Mouse (Mus musculus) urinary bladder, adult 2 months (tissue): ENCODE measurements around the gene D17H6S53E. TPM values are rescaled to one million over a fixed set of nuclear protein-coding genes. Genes with fewer than 3 reads are reported as not detected.
A peak's percentile ranks its signal among the peaks of the same experiment; 100 is the strongest.
"Not testable (repeated sequence)": the region's sequence is repeated elsewhere in the genome, so short reads cannot be mapped to it uniquely, and the experiment has no call there.

ENCODE experiments used
- DNase-seq: peaks from one replicate; pipeline ENCODE4 v3.0.0; 2022; ENCODE audit warnings: low spot score
- polyA plus RNA-seq: library from polyadenylated mRNA; depleted of rRNA; stranded (reverse); fragments of >200 nt; gene quantifications from 2 replicates; pipeline ENCODE4 v1.2.3, GENCODE M21; 2012

D17H6S53E gene
- polyA plus RNA-seq, 1 experiment, result 10.2 TPM

DNA sequence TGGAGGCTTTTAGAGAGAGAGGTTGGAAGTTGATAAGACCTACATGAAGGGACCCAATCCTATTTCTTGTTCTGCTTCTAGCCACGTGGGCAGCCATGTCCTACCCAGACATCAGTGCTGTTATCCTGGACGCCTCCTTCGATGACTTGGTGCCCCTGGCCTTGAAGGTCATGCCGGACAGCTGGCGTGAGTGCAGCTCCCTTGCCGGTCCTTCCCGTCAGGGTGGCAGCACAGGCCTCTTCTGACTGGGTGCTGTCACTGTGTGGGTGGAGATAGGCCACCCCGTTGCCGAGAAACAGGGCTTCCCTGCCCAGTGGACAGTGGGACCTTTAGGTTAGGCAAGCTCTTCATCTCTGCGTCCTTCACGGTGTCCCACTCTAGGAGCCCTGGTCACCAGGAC lies 25.0 kb upstream of the D17H6S53E start:
- no peak for DNase-seq

DNA sequence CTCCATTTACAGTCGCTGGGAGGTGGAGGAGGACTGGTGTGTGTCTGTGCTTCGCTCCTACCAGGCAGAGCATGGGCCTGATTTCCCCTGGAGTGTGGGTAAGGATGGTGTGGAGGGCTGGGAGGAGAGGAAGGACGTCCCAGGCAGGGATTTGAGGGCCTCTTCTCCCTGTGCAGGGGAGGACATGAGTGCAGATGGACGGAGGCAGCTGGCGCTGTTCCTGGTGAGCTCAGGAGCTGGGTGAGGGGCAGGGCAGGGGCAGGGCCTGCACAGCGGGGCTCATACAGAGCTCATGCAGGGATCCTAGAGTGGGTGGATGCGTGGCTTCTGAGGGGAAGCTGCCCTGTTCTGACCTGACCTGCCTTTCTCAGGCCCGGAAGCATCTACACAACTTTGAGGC lies 23.9 kb upstream of the D17H6S53E start:
- no peak for DNase-seq

DNA sequence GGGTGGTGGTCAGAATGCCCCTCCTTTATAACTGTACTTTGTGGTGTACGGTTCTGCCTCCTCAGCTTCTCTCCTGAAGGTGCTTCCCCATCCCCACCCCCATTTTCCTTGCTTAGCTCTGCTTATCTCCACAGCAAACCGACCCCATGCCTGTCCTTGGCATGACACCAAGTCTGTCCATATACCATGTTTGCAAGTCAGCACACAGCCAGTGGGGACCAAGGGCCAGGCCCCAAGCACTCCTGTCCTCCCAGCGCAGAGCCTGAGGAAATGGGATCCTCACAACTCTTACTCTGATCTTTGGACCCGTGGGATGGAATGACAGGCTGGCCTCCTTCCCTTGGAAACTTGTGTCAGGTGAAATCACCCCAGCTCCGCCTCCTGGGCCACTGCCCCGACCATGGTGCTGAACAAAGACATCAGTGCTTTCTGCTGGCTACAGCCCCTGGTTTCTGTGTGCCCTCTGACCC lies 22.9 kb upstream of the D17H6S53E start:
- no peak for DNase-seq

DNA sequence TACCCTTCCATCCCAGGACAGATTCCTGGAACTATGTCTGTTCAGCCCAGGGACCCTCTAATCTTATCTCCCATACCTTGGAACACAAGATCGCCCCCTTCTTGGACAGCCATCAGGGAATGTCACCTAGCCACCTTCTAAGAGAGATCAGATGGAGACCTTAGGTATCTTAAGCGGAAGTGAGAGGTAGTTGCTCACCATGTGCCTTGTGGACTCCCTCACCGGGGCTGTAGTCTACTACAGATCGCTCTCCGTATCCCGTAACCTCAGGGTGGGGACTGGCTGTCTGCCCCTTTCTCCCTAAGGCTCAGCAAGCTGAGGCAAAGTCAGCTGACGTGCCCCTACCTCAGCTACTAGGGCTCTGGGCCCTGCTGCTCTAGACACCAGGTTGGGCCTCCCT lies 22.1 kb upstream of the D17H6S53E start:
- no peak for DNase-seq

DNA sequence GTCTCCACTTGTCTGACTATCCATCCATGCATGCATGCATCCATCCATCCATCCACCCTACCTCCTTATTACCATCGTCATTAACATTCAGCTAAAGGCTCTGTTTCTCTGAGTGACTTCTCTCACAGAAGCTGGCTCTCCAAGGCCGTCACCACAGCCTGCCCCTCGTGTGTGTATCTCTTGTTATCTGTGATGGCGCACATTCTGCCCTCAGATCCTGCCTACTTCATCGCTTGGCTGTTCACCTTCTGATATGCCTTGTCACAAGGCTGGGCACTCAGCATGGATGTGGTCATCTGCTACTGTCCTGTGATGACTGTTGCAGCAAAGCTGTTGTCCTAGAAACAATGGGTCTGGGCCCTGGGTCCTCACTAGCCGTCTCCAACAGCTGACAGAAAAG lies 21.4 kb upstream of the D17H6S53E start:
- DNase-seq, result no peak

DNA sequence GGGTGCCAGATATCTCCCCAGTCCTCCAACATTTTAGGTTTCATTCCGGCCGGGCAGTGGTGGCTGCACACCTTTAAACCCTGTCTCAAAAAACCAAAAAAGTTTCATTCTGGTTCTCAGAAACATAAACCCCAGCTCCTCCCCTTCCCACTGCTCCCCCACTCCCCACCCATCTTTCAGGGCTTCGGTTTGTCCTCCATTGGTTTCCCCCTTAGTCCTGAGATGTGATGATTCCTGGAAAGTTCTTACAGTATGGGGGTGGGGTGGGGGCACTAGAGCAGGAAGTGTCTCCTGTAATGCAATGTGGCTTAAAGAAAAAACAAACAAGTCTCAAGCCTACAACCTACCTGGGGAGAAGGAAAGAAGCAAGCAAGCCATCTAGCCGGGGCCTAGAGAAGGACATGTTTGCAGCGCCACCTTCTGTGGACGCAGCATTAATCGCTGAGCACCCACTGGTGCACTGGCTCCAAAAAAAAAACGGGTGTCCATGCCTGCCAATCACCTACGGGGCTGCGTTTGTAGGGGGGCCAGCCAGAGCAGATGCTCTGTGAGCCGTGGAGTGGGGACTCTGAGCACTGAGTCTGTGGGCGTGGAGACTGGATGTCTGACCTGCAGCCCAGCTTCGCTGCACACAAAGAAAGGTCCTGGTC lies 20.3 kb upstream of the D17H6S53E start:
- no peak for DNase-seq

DNA sequence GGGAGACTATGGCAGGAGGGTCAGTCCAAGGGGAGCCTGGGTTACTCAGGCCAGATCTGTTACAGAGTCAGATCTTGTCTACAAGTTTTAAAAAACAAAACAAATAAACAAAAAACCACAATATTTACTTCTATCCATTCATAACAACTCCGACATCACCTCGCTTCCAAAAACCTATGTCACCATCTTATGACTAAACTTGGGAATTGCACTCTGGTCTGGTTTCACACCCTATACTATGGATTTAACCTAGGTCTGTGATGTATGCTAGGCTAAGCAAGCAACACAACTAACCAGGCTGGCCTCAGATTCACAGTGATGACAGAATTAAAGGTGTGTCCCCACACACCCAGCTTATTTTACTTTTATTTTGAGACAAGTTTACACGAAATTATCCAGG lies 19.7 kb upstream of the D17H6S53E start:
- no peak for DNase-seq

DNA sequence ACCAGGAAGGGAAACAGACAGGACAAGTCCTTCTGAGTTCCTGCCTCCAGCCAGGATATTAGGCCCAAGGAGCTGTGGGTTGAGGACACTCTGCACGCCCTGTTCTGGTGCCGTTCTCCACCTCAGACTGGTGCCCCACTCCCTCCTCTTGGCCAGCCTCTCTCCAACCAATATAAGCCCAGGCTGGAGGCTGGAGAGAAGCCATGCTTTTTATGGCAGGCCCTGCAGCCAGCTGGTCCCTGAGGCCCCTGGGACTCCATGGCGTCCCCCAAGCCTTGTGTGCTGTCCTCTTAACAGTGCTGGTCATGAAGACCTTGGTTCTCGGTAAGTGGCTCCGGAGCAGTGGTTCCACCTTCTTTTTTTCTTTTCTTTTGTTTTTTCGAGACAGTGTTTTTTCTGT lies 18.1 kb upstream of the D17H6S53E start, which contains the start of gene Ly6g5c:
Gene Ly6g5c, plus strand, starts transcription at position 183 of the 400 bp plus-strand sequence.
- no peak for DNase-seq

DNA sequence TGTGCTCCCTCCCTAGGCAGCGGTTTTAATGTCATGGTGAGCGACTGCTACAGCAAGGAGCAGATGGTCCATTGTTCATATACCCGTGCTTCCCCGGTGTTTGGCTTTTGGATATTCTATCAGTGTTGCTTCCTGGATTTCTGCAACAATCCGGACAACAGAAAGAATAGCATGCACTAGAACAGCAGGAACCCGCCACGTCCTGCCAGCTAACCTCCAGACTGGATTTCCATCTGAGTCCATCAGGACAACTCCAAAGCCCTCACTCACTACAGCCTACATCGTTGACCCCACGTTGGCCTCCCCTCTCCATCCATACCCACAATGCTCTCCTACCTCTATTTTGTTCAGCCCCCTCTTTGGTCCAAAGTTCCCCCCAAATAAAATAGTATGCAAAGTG lies 14.4 kb upstream of the D17H6S53E start:
- no peak for DNase-seq

DNA sequence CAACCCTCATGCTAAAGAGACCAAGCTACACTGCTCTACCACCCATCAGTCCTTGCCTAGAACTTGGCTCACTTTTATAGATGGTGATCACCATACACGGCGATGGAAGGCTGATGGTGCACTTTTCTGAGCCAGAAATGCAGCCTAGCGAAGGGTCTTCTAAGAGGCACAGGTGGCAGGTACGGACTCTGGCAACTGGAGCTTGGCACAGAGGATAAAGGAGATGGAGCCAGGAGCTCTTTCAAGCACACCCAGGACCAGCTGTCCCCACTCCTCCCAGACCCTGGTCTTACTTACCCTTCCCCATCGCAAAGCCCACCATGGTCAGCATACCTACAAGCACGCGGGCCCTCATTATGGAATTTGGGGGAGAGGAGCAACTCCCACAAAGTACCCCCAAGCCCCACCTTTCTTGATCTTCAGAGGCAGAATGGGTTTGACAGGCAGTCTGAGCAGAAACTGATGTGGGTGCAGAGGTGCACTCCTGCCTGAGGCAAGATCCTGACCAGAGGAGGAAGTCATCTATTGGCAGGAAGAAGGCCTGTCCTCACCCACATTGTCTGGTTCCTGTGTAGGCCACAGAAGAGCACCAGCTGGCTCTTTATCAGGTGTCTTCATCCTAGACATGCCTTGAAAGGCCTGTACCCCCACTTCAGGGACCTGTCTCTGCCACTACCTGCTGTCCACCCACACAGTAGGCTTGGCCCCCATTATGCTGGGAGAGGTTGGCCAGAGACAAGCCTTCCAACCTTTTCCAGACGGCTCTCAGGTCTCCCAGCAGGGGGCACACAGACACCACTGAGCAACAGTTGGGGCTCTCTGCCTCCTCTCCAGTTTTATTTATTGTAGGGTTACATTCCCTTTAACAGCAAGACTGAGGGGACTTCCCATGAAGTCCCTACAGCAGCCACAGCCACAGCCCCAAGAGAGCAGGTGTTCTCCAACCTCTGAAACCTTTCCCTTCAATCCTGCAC lies 10.8 kb upstream of the D17H6S53E start, which contains the start of gene Ly6g5b:
Gene Ly6g5b, minus strand, starts transcription at position 383 of the 974 bp plus-strand sequence.
- no peak for DNase-seq

DNA sequence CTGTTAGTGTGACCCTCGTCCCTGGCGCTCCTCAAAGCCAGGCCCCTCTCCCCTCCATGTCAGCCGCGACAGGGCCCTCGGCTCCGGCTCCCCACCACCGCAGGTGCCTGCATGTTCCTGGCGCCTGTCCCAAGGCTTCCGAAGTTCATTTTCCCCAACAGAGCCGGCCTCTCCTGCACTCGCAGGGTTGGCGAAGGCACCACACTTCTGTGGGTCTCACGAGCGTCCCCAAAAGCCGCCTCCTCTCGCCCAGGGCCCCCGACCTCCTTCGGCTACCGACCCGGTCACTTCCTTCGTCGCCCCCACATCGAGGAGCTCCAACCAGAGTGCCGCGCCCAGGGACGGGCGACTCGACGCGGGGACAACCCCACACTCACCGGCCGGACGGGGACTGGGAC lies 5.4 kb upstream of the D17H6S53E start:
- no peak for DNase-seq

DNA sequence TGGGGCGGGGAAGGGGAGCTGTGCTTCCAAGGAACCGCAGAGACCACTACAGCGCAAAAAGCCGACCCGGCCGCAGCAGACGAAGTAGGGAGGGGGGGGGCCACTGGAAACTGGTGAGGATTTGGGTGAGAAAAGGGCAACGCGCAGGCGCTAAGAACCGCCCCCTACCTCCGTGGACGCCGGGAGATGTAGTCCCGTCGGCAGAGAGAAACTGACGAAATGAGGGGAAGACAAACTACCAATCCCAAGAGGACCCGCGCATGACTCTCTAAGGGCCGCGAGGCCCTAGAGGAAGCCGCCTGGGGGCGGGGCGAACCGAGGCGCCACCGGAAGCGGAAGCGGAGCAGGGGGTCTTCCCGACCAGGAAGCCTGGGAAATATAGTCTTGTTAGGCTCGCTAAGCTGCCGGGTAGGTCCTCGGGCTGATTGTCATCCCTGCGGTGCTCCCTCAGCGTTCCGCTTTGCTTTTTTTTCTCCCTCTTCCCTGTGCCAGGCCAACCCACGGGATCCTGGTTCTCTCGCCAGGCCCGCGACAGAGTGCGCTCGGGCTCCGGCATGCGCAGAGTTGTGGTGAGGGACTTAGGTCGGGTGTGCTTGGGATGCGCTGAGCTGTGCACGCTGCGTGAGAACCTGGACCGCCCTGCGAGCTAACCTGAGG lies 4.9 kb upstream of the D17H6S53E start, which contains the start of gene Gpank1:
Gene Gpank1, plus strand, starts transcription at position 313 of the 657 bp plus-strand sequence.
- DNase-seq, result peak; percentile 88

DNA sequence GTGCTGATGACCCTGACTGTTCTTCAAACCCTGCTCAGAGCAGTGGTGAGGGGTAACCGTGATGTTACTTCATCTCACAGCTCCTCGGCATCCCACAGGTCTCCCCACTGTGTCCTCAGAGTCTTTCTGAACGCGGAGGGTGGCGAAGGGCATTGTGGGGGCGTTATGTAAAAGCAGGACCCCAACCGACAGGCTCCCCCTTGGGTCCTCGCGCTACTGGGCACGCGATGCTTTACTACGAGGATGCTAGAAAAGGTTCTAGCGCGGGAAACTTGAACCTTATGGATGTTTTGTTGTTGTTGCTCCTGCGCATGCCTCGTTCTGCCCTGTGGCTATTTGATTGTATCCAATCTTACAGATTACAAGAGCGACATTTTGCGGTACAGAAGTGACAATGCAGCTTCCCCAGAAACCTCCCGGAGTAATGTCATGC lies 4.3 kb upstream of the D17H6S53E start, which contains the start of gene Csnk2b:
Gene Csnk2b, minus strand, starts transcription at position 183 of the 433 bp plus-strand sequence.
- DNase-seq, result no peak

DNA sequence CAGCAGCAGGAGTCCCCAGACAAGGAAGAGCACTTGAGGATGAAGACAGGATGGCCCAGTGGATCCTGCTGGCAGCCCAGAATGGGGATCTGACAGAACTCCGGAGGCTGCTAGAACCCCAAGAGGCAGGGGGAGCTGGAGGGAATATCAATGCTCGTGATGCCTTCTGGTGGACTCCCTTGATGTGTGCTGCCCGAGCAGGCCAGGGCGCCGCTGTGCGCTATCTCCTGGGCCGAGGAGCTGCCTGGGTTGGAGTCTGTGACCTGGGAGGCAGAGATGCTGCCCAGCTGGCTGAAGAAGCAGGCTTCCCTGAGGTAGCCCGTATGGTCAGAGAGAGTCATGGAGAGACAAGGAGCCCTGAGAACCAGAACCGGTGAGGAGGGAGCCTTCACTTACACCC lies 2.9 kb upstream of the D17H6S53E start:
- DNase-seq, result not testable (repeated sequence)

DNA sequence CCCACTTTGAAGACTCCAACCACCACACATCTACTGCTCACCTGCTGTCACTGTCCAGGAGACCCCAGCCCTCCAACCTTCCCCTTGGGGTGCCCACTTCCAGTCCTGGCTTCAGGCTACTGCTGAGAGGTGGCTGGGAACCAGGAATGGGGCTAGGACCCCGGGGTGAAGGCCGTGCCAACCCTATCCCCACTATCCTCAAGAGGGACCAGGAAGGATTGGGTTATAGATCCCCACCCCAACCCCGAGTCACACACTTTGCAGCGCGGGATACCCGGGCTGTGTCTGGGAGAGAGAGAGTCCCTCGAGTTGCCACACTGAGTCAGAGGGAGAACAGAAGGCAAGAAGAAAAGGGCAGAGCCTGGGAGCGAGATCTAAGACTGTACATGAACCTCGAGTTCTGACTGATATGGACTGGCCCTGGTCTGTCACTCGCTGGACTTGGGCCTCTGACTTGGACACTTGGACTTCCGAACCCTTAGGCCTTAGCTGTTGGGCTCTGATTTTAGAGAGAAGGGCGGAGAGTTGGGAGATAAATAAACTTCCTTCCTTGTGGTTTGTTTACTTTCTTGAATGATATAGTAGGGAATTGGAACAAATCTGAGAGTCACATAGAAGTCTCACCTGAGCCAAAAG lies 1.8 kb upstream of the D17H6S53E start:
- DNase-seq, result not testable (repeated sequence)

DNA sequence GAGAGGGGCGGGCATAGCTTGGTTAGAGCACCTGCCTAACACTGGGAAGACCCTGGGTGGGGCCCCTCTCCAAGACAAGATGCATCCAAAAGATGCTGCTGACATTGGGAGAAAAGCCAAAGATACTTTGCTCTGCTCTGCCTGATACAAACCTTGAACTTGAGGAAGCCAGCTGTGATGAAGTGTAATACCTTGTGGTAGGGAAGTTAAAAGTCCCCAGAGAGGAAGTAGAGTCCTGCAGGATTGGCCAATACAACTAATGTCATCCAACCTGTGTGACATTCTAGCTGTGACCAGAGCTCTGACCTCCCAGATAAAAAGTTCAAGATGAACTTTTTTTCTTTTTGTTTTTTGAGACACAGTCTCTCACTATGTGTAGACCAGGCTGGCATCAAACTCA lies 1.1 kb upstream of the D17H6S53E start:
- no peak for DNase-seq

DNA sequence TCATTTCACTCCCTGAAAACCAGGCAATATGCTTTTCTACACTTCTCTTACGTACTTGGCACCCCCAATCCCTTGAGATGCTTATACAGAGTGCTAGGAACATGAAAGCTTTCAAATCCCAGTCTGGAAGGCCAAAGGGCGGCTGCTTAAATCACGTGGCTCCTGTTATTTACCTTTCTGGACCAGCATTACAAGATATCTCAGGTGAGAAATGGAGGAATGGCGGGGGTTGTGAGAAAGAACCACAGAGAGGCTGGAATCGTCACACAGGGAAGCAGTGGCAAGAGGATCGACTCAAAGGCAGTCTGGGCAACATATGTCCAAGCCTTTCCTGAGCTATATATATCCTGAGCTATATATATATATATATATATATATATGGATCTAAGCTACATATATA lies 595 bp upstream of the D17H6S53E start:
- DNase-seq, result no peak

DNA sequence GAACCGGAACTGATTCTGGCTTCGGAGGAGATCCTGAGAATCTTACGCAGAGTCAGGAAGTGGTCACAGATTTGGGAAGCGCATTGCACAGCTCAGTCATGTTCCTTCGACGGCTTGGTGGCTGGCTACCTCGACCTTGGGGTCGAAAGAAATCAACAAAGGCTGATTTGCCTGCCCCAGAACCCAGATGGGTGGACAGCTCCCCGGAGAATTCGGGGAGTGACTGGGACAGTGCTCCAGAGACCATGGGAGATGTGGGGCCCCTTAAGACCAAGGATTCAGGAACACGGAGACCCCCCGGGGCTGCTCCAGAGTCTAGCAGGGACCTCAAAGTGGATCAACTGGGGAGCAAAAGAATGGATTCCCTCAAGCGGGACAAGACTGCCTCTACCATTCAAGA lies 844 bp downstream of the D17H6S53E start:
- no peak for DNase-seq

DNA sequence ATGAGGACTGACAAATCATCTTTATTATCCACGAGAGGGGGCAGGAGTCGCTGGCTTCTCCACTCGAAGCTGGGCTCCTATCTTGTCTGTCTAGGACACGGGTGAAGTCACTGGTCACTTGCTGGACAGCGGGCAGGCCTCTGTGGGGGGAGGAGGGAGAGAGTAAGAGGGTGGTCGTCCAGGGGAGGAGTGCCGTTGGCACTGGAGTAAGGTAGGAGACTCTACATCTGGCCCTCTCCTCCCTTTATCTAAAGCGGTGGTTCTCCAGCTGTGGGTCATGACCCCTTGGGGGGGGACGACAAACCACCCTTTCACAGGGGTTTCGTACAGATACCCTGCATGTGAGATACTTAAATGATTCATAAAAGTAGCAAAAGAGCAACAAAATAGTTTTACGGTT lies 2.8 kb downstream of the D17H6S53E start:
- DNase-seq, result no peak

DNA sequence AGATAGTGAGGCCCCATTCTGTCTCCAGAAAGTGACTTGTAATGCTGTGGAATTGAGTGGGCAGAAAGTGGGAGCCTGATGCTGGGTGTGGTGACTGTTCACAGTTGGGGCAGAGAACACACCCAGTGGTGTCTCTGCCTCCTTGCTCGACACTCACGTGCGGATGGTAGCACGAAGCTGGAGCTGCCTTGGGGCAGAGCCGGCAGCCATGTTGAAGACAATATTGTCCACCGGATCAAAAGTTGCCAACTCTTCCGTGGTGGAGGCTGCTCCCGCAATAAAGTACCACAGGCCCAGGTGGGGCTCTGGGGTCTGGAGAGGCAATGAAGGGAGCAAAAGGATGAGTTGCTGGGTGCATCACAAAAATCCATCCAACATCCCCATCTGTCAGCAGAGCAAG lies 4.9 kb downstream of the D17H6S53E start:
- DNase-seq, result no peak

DNA sequence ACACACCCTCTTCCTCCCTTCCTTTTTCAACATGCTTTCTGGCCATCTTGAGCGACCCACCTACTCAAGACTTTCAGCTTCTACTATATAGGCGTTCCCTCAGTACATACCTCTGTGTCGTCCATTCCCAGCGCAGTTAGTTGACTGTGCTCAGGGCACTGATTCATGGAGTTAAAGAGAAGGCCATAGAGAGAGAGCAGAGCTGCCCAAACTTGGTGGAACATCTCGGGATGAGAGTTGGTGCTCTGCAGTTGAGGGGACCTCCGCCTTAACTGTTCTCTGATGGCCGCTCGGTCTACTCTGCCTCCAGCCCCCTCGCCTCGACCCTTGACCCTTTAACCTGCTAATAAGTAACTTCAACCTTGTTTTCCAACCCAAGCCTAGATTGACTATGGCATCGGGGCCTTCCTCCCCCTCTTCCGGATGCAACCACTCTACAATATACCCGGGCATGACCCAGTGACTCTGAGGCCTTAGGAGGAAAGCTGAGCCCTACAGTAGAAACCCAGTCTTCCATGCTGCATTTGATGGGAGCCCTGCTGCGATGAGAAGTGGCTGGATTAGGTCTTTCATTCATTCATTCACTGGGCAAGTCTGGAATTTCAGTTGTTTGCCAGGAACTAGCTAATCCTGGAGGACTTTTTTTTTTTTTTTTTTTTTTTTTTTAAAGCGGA lies 5.5 kb downstream of the D17H6S53E start, which contains the start of gene Apom:
Gene Apom, minus strand, starts transcription at position 551 of the 674 bp plus-strand sequence.
- DNase-seq, result no peak
